Mouse (Mus musculus) ES-E14 (cell line): ENCODE results near the gene Fchsd2.

Source experiments
- HCFC1 ChIP-seq: IDR thresholded peaks from 2 replicates; pipeline ENCODE4 v1.6.1; 2012; ENCODE audit warnings: low read length, inconsistent platforms, borderline replicate concordance; ENCODE audit not compliant: insufficient read depth
- ZC3H11A ChIP-seq: IDR thresholded peaks from 2 replicates; pipeline ENCODE4 v1.6.1; 2012; ENCODE audit warnings: low read depth, mild to moderate bottlenecking, inconsistent platforms, low read length, borderline replicate concordance

- TF ChIP-seq HCFC1 = no peak
- no peak for TF ChIP-seq ZC3H11A
Observed at GRCm38 (mm10) chr7:101107073-101107810, 14.6 kb downstream of the Fchsd2 start.
